Mouse (Mus musculus) thymus, adult 18-20 months (tissue): ENCODE measurements around the gene Fgfr2.
"Not testable (repeated sequence)": the region's sequence is repeated elsewhere in the genome, so short reads cannot be mapped to it uniquely, and the experiment has no call there.

ENCODE experiments used
- DNase-seq, 2 experiments: peaks; one replicate each; pipeline ENCODE4 v3.0.0; 2022; ENCODE audit warnings: mixed read lengths in 2 of 2

Gene Fgfr2

GRCm38 (mm10) chr7:130546791-130547484 is 2576.2 kb downstream of the Fgfr2 start:
- peak; percentile 81 to 86 for DNase-seq

- no peak for DNase-seq
These were observed 2576.7 kb downstream of the Fgfr2 start for GRCm38 (mm10) chr7:130546421-130546790.

- DNase-seq: no peak
These were observed 2577.3 kb downstream of the Fgfr2 start for GRCm38 (mm10) chr7:130545893-130546292.

- no peak for DNase-seq
These were observed 2577.7 kb downstream of the Fgfr2 start for GRCm38 (mm10) chr7:130545401-130545800.

- no peak for DNase-seq
These were observed 2580.0 kb downstream of the Fgfr2 start for GRCm38 (mm10) chr7:130543181-130543580.

GRCm38 (mm10) chr7:130540176-130540575 is 2583.0 kb downstream of the Fgfr2 start:
- no peak for DNase-seq

GRCm38 (mm10) chr7:130537068-130537467 is 2586.1 kb downstream of the Fgfr2 start:
- DNase-seq: no peak

GRCm38 (mm10) chr7:130535174-130535573 is 2588.0 kb downstream of the Fgfr2 start:
- no peak for DNase-seq

GRCm38 (mm10) chr7:130533316-130534260 is 2589.6 kb downstream of the Fgfr2 start:
- peak; percentile 36 to 56 for DNase-seq

- DNase-seq: not testable (repeated sequence)
These were observed 2592.0 kb downstream of the Fgfr2 start for GRCm38 (mm10) chr7:130531138-130531537.

GRCm38 (mm10) chr7:130527306-130527705 is 2595.8 kb downstream of the Fgfr2 start:
- DNase-seq: no peak

GRCm38 (mm10) chr7:130523451-130523850 is 2599.7 kb downstream of the Fgfr2 start:
- no peak for DNase-seq

- DNase-seq: no peak
These were observed 2602.2 kb downstream of the Fgfr2 start for GRCm38 (mm10) chr7:130520812-130521422.

GRCm38 (mm10) chr7:130520049-130520425 is 2603.1 kb downstream of the Fgfr2 start, which contains the start of gene Ate1:
Ate1 (minus strand) TSS chr7:130520369.
- DNase-seq: no peak

- peak; percentile 91 to 92 for DNase-seq
These were observed 2603.8 kb downstream of the Fgfr2 start for GRCm38 (mm10) chr7:130519096-130520048.

GRCm38 (mm10) chr7:130518213-130519095 is 2604.7 kb downstream of the Fgfr2 start:
- DNase-seq: no peak

GRCm38 (mm10) chr7:130510243-130510642 is 2612.9 kb downstream of the Fgfr2 start:
- DNase-seq: no peak

GRCm38 (mm10) chr7:130503006-130503405 is 2620.1 kb downstream of the Fgfr2 start:
- DNase-seq: no peak

GRCm38 (mm10) chr7:130501499-130501898 is 2621.7 kb downstream of the Fgfr2 start:
- no peak for DNase-seq

- no peak for DNase-seq
These were observed 2629.8 kb downstream of the Fgfr2 start for GRCm38 (mm10) chr7:130493346-130493745.

- no peak for DNase-seq
These were observed 2631.1 kb downstream of the Fgfr2 start for GRCm38 (mm10) chr7:130492026-130492425.
